Mouse (Mus musculus) hematopoietic stem cell, adult 5-6 weeks (primary cell): ENCODE results near the gene Atp2a1. TPM values are rescaled to one million over a fixed set of nuclear protein-coding genes. Genes with fewer than 3 reads are reported as not detected.
"Not testable (repeated sequence)": the region's sequence is repeated elsewhere in the genome, so short reads cannot be mapped to it uniquely, and the experiment has no call there.

Source experiments
- ATAC-seq, 2 experiments: fragments of 125-278 bp in 1 of 2; replicated peaks in 1 of 2; 2 replicates each; pipeline ENCODE4 v1.8.0; 2016 to 2017; ENCODE audit warnings: inconsistent platforms in 2 of 2, mild to moderate bottlenecking in 2 of 2, moderate number of reproducible peaks in 2 of 2, low read depth in 1 of 2, moderate TSS enrichment in 1 of 2; ENCODE audit not compliant: low FRiP score in 2 of 2, poor library complexity in 2 of 2, severe bottlenecking in 2 of 2, insufficient read depth in 1 of 2, low TSS enrichment in 1 of 2
- total RNA-seq: library from RNA; stranded (forward); fragments of 172-1452, 232-1000 nt; gene quantifications from 2 replicates; pipeline ENCODE4 v1.2.3, GENCODE M21; 2017

Gene Atp2a1
- 0.30 TPM in 1 of 2 replicates, not detected in the other for total RNA-seq

DNA sequence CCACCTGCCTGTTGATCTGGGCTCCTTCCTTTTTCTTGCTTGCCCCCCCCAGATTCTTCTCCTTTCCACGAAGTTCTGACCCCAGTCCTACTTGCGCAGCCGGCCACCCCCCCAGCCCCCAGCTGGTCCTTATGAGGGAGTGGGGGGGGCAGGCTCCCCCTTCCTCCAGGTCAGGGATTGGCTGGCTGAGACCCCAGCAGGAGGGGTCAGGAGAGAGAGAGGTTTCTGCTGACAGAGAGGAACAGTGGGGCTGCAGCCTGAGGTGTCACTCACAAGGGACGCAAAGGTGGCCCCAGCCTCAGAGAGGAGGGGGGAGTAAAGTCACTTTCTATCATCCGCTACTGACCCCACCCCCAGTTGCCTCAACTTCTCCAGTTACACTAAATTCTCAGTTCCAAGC lies at the start of gene Atp2a1:
Gene Atp2a1, minus strand, starts transcription at position 105 of the 400 bp plus-strand sequence.
- ATAC-seq, result no peak

DNA sequence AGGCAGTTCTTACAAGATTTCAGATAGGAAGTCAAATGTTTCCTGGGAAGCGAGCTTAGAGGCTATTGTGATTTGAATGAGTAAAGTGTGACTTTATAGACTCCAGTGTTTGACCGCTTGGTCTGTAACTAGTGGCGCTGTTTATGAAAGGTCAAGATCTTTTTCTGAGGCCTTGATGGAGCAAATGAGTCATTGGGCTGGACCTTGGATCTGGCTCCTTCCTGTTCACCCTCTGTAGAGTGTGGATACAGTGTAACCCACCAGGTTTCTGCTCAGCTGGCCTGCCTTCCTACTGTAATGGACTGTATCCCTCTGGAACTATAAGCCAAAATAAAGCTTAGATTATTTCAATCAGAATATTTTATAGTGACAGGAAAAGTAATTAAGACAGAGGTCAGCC lies 48.4 kb upstream of the Atp2a1 start:
- no peak for ATAC-seq

DNA sequence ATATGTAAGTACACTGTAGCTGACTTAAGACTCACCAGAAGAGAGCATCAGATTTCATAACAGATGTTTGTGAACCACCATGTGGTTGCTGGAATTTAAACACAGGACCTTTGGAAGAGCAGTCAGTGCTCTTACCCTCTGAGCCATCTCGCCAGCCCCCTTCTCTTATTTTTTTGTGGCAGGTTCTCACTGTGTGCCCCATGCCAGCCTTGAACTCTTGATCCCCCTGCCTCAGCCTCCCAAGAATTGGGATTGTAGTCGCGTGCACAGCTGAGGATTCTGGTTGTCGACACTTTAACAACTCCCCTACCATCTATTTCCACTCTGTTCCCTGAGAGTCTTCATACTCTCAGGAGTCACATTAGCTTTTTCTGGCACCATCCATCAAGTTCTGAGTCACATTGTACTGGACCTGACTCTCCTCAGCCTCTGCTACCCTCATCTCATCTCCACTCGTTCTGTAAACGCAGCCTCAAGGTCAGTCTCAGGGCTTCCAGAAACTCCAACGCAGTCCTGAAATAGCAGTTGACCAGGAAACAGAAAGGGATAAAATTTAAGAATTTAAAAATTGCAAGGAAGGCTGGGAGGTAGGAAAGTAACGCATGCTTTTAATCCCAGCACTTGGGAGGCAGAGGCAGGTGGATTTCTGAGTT lies 44.3 kb upstream of the Atp2a1 start:
- no peak for ATAC-seq

GRCm38 (mm10) chr7:126504913-126505312 lies 42.0 kb upstream of the Atp2a1 start:
- no peak for ATAC-seq

GRCm38 (mm10) chr7:126503273-126503878 lies 40.5 kb upstream of the Atp2a1 start, which contains the start of gene Atxn2l:
Gene Atxn2l, minus strand, starts transcription at chr7:126503437.
- ATAC-seq, result peak; percentile 65 to 79

GRCm38 (mm10) chr7:126502751-126503150 lies 39.8 kb upstream of the Atp2a1 start:
- ATAC-seq, result no peak

- ATAC-seq, result peak; percentile 75 to 80
Measured at GRCm38 (mm10) chr7:126502023-126502741, 39.3 kb upstream of the Atp2a1 start.

GRCm38 (mm10) chr7:126501684-126502022 lies 38.7 kb upstream of the Atp2a1 start:
- no peak for ATAC-seq

DNA sequence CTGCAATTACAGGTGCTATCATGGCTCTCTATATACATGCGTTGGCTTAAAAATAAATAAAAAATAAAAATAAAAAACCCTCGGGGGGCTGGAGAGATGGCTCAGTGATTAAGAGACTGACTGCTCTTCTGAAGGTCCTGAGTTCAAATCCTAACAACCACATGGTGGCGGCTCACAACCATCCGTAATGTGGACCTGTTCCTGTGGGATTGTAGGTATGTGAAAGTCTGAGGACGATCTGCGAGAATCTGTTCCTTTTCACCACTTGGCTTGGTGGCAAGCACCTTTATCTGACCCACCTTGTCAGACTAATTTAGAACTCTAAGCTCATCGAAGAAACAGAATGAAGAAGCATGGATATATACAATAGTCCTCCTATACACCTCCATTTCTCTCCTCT lies 36.5 kb upstream of the Atp2a1 start:
- no peak for ATAC-seq

DNA sequence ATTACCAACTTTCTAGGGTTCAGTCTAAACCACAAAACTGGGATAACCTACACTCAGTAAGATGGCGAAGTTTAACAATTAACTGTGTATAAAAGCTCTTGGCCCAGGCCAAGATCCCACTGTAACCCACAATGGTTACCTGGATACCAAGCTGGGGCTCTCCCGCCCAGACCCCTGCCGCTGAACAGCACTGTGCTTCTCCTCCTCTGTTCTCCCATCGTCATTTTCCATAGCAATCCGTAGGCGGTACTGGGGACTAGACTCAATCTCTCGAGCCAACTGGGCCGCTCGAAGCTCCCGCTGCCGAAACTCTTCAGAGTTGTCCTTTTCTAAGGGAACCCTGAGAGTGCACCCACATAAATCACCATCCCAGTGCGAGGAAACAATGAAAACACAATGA lies 35.1 kb upstream of the Atp2a1 start:
- ATAC-seq, result no peak

DNA sequence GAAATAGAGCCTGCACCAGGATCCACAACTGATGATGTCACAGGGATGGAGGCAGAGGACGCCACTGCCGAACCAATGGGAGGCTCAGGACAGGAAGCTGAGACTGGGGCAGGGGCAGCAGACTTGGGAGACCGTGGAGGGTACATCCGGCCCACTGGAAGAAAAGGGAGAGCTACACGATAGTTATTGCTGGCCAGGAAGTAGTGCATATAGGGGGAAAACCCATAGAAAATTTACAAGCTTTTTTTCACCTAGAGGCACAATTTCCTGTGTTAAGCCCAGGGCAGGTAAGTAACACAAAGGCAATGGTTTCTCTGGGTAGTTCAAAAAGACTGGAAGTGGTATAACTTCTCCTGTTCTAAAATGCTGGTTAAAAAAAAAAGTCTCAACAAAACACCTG lies 33.6 kb upstream of the Atp2a1 start:
- ATAC-seq, result no peak

DNA sequence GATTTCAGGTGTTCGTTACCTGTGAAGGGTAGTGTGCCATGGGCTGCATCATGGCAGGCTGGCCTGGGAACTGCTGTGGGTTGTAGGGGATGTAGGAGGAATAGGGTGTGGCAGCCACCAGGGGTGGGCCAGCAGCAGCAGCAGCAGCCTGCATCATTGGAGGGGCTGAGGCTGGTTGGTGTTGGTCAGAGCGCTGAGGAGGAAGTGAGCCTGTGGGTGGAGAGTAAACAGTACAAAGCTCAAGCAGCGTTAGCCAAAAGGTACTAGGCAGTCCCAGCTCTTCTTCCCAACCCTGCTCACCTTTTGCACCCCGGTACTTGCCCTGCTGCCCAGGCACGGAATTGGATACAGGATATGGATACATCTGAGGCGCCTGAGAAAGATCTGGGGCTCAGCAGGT lies 31.2 kb upstream of the Atp2a1 start:
- no peak for ATAC-seq

DNA sequence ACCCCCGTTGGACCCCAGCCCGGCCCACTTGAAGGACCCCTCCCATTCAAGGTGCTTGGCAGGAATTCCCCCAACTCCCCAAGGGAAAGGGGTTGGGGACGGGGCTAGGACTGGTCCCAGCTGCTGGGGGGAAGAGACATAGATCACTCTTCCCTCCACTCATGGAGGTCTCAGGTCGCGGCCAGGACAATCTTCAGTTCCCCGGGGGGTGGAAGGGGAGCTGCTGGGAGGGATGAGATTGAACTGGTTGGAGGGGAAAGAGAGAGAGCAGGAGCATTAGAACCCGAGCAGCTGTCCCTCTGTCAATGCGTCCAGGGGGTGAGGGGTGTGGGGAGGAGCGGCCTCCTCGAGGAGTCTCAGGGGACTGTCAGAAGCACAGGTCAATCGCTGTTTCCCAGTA lies 29.1 kb upstream of the Atp2a1 start:
- no peak for ATAC-seq

GRCm38 (mm10) chr7:126491005-126491404 lies 28.1 kb upstream of the Atp2a1 start:
- ATAC-seq, result no peak

- ATAC-seq, result not testable (repeated sequence)
Measured at GRCm38 (mm10) chr7:126487617-126488385, 24.9 kb upstream of the Atp2a1 start.

DNA sequence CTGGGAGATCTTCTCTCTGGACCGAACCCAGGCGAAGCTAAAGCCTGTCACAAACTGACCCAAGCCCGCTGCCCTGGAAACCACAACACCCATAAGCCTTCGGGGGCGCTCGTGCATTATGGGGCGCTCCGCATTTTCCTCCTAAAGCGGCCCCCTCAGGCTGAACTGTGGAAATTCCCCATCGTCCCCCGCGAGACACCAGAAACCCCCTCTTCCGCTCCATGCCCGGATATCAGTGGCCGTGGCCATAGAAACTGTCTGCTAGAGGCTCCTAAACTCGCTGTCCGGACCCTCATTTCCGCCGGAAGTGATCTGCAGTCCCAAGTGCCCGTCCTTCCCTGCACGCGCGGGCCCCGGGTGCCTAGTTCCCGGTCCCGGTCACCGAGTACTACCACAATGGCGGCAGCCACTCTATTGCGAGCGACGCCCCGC lies 24.2 kb upstream of the Atp2a1 start, which contains the start of gene Tufm:
Gene Tufm, plus strand, starts transcription at position 310 of the 432 bp plus-strand sequence.
- peak; percentile 84 to 85 for ATAC-seq

GRCm38 (mm10) chr7:126482392-126482871 lies 19.5 kb upstream of the Atp2a1 start:
- ATAC-seq, result peak; percentile 79 to 87

- ATAC-seq, result no peak
Measured at GRCm38 (mm10) chr7:126481699-126482098, 18.8 kb upstream of the Atp2a1 start.
